ENCODE assay signal across 20 mouse cellular contexts in the genomic region with DNA sequence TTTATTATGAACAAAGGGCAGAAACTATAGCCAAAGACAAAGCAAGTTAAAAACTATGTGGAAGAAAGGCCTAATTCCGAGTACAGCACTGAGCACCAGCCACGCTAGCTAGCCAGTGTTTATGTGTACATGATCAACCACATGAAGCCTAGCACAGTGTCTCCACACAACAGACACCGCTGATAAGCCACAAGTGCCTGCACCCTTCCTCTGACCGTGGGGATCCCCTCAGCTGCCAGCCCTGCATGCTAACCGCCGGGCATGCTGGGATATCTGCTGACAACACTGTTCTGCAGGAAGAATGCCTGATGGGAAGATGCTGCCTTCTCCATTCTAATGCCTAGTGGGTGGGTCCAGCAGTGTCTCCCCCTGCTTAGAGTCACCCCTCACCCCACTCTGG. TPM values are rescaled to one million over a fixed set of nuclear protein-coding genes. Genes with fewer than 3 reads are reported as not detected.
DNase-seq lines count a peak whose midpoint lies in the region; ATAC-seq and TF ChIP-seq lines count a peak whose summit lies in the region.
"Had no signal": no experiment of that assay in that cellular context is flagged by ENCODE, and none has a peak within 500 bp of the region (broad histone marks: within the 10 kb centered on the region; RNA-seq: fewer than 3 reads in every experiment).

No protein-coding gene starts in this region.

- H3K4me1 ChIP-seq in heart, embryonic 16.5 days (ENCODE audit: control insufficient read depth, insufficient read depth, low read length) = peaks cover 26% of the 10 kb centered on the region
- peaks cover 44% of the 10 kb centered on the region for H3K4me1 ChIP-seq in megakaryocyte, embryonic 14.5 days
- peaks cover 4 to 11% of the 10 kb centered on the region in 2 experiments for H3K4me1 ChIP-seq in liver, embryonic 14.5 days (replicated peaks; ENCODE audit: control insufficient read depth in 2 of 2, insufficient read depth in 2 of 2, low read length in 1 of 2)

- no peak overlapping the region for H3K4me3 ChIP-seq in heart, embryonic 16.5 days (ENCODE audit: low read length)
- peak overlapping the region; percentile 30 for H3K4me3 ChIP-seq in megakaryocyte, embryonic 14.5 days (replicated peaks)
- H3K4me3 ChIP-seq in liver, embryonic 14.5 days (ENCODE audit: insufficient read depth in 1 of 2, low read depth in 2 of 2, low read length in 2 of 2) = no peak overlapping the region
- H3K4me3 ChIP-seq: embryonic facial prominence, embryonic 13.5 days; forebrain, embryonic 12.5 days; hindbrain, embryonic 13.5 days had no signal

- no peak overlapping the region for H3K9ac ChIP-seq in heart, embryonic 16.5 days (ENCODE audit: low read length)
- H3K9ac ChIP-seq in liver, embryonic 14.5 days (replicated peaks) = no peak overlapping the region
- H3K9ac ChIP-seq: embryonic facial prominence, embryonic 13.5 days; forebrain, embryonic 12.5 days; hindbrain, embryonic 13.5 days had no signal

- no peak overlapping the region for H3K27ac ChIP-seq in heart, embryonic 16.5 days (ENCODE audit: low read length)
- no peak overlapping the region for H3K27ac ChIP-seq in liver, embryonic 14.5 days
- H3K27ac ChIP-seq: embryonic facial prominence, embryonic 13.5 days; forebrain, embryonic 12.5 days; hindbrain, embryonic 13.5 days; hindbrain, postnatal 0 days had no signal

- no peak for TF ChIP-seq CTCF in liver, embryonic 14.5 days (IDR thresholded peaks at IDR 0.05; ENCODE audit: low read depth)

- H3K4me2 ChIP-seq in heart, embryonic 16.5 days (ENCODE audit: low read depth, low read length) = no peak overlapping the region
- H3K4me2 ChIP-seq in liver, embryonic 14.5 days (ENCODE audit: low read depth) = no peak overlapping the region
- H3K4me2 ChIP-seq: embryonic facial prominence, embryonic 13.5 days; forebrain, embryonic 12.5 days; hindbrain, embryonic 13.5 days had no signal

- ATAC-seq in heart, embryonic 16.5 days (replicated peaks; ENCODE audit: extremely low read depth, insufficient read depth, low FRiP score) = 0 out of 2 replicates have a peak, but pooled peaks have one; percentile 30
- ATAC-seq in megakaryocyte, adult 5-6 weeks (ENCODE audit: poor library complexity, severe bottlenecking) = no peak
- peak; percentile 79 for ATAC-seq in liver, embryonic 14.5 days (ENCODE audit: insufficient read depth)
- peak; percentile 68 for ATAC-seq in megakaryocyte-erythroid progenitor cell, adult 5-6 weeks (replicated peaks; ENCODE audit: low FRiP score, low TSS enrichment, poor library complexity, severe bottlenecking)
- ATAC-seq: forebrain, embryonic 16.5 days; hindbrain, postnatal 0 days had no signal

- H3K27me3 ChIP-seq in heart, embryonic 16.5 days (ENCODE audit: control insufficient read depth, insufficient read depth, low read length) = no peaks in the 10 kb centered on the region
- no peaks in the 10 kb centered on the region for H3K27me3 ChIP-seq in megakaryocyte, embryonic 14.5 days (replicated peaks)
- no peaks in the 10 kb centered on the region for H3K27me3 ChIP-seq in liver, embryonic 14.5 days (ENCODE audit: control insufficient read depth, insufficient read depth, low read length)
- H3K27me3 ChIP-seq: CH12.LX; embryonic facial prominence, embryonic 13.5 days; forebrain, embryonic 12.5 days; hindbrain, embryonic 13.5 days had no signal

- TF ChIP-seq EP300 in liver, embryonic 14.5 days (IDR thresholded peaks at IDR 0.05; ENCODE audit: low read depth) = 0 out of 2 replicates have a peak, but pooled peaks have one; percentile 15

- H3K36me3 ChIP-seq in heart, embryonic 16.5 days (ENCODE audit: control insufficient read depth, insufficient read depth) = peaks cover 11% of the 10 kb centered on the region; the same call in 1 of the 2 replicates
- H3K36me3 ChIP-seq in megakaryocyte, embryonic 14.5 days (replicated peaks; ENCODE audit: low read length) = peaks cover 8% of the 10 kb centered on the region
- peaks cover 3% of the 10 kb centered on the region; the same call in 1 of the 2 replicates for H3K36me3 ChIP-seq in liver, embryonic 14.5 days (replicated peaks; ENCODE audit: control insufficient read depth, insufficient read depth, low read depth)

- no peak for DNase-seq in heart, adult 8-10 months (ENCODE audit: low spot score)
- DNase-seq in liver, embryonic 14.5 days (ENCODE audit: low read depth in 3 of 3, low spot score in 3 of 3) = no peak
- no peak for DNase-seq in urinary bladder, postnatal 10 days (ENCODE audit: low spot score)
- DNase-seq in Muller cell, postnatal 12 days (ENCODE audit: inconsistent ontology term) = no peak
- DNase-seq: adrenal gland, postnatal 10 days; cerebellum, adult 11 months; cerebellum, adult 9-10 months; cerebellum, postnatal 25 days; gastrocnemius, postnatal 14 days; heart, postnatal 14 days had no signal

- no peaks in the 10 kb centered on the region for H3K9me3 ChIP-seq in heart, embryonic 16.5 days (replicated peaks; ENCODE audit: control insufficient read depth, low read length)
- no peaks in the 10 kb centered on the region for H3K9me3 ChIP-seq in megakaryocyte, embryonic 14.5 days
- no peaks in the 10 kb centered on the region for H3K9me3 ChIP-seq in liver, embryonic 14.5 days (ENCODE audit: control insufficient read depth, low read length)
- H3K9me3 ChIP-seq: embryonic facial prominence, embryonic 13.5 days; forebrain, embryonic 12.5 days; hindbrain, embryonic 13.5 days had no signal

- WGBS in heart, embryonic 16.5 days = 61% methylated on average over 6 of the region's 6 CpGs
- 14% methylated on average over 6 of the region's 6 CpGs for WGBS in liver, embryonic 14.5 days (ENCODE audit: insufficient replicate concordance)

RNA-seq across cellular contexts. Expression of gene Adgra3, which starts 34.7 kb away (rescaled TPM):
- polyA plus RNA-seq in heart, embryonic 16.5 days (2015; fragmentation: Nextera tagmentation; extraction: Ambion mirVana) = 9.8 and 14.5 TPM in 2 replicates
- total RNA-seq in heart, adult 8-10 months (2022) = 10 to 100 TPM; 14.9 to 23.5 (median 18.4) TPM
- polyA plus RNA-seq in megakaryocyte, embryonic 14.5 days (2012; ENCODE audit: insufficient read depth, low replicate concordance) = 0.18 and 0.96 TPM in 2 replicates
- 0.22 and 1.6 TPM in 2 replicates for total RNA-seq in megakaryocyte, adult 5-6 weeks (2015)
- total RNA-seq in megakaryocyte, adult 5-6 weeks (2017) = 0.22 and 1.2 TPM in 2 replicates
- polyA plus RNA-seq in liver, embryonic 14.5 days (2012; rRNA removed) = 4.5 and 4.9 TPM in 2 replicates
- 4.0 and 5.1 TPM in 2 replicates for polyA plus RNA-seq in liver, embryonic 14.5 days (2014; fragmentation: Nextera tagmentation; extraction: Ambion mirVana)
- total RNA-seq in megakaryocyte-erythroid progenitor cell, adult 5-6 weeks (2014; fragmentation: Nextera tagmentation) = 1.4 and 2.5 TPM in 2 replicates
- 2.8 and 3.2 TPM in 2 replicates for total RNA-seq in megakaryocyte-erythroid progenitor cell, adult 5-6 weeks (2017)
- total RNA-seq: CH12.LX had no signal
